Mouse (Mus musculus) C2C12 (cell line): Measurements from ENCODE around the gene Psmd2. TPM values are rescaled to one million over a fixed set of nuclear protein-coding genes. Genes with fewer than 3 reads are reported as not detected.
A peak's percentile ranks its signal among the peaks of the same experiment; 100 is the strongest.

Experiments used
- H3K27me3 ChIP-seq: one replicate; pipeline ENCODE4 v1.6.1; 2011; ENCODE audit not compliant: control insufficient read depth, insufficient read depth, insufficient read length
- H3K36me3 ChIP-seq: one replicate; pipeline ENCODE4 v1.6.1; 2011; ENCODE audit not compliant: control insufficient read depth, insufficient read depth
- H3K4me3 ChIP-seq: one replicate; pipeline ENCODE4 v1.5.1; 2011; ENCODE audit warnings: mild to moderate bottlenecking, control low read depth; ENCODE audit not compliant: poor library complexity, insufficient read depth, severe bottlenecking
- H3K79me2 ChIP-seq: one replicate; pipeline ENCODE4 v1.6.1; 2011; ENCODE audit not compliant: control insufficient read depth, insufficient read depth
- H3K79me3 ChIP-seq: one replicate; pipeline ENCODE4 v1.6.1; 2011; ENCODE audit warnings: low read depth, control low read depth
- H3ac ChIP-seq: one replicate; pipeline ENCODE3; 2011; ENCODE audit warnings: low read depth; ENCODE audit not compliant: control insufficient read depth, insufficient read length
- CEBPB ChIP-seq: IDR thresholded peaks from one replicate; pipeline ENCODE4 v1.6.1; 2011; ENCODE audit warnings: low read depth, mild to moderate bottlenecking, control low read depth, moderate library complexity
- CTCF ChIP-seq: IDR thresholded peaks from one replicate; pipeline ENCODE4 v1.5.1; 2011; ENCODE audit not compliant: control insufficient read depth, insufficient read depth, insufficient read length
- FOSL1 ChIP-seq: IDR thresholded peaks from one replicate; pipeline ENCODE4 v1.8.0; 2011; ENCODE audit warnings: mild to moderate bottlenecking, low read length; ENCODE audit not compliant: poor library complexity, insufficient read depth, severe bottlenecking
- MAX ChIP-seq: IDR thresholded peaks from one replicate; pipeline ENCODE4 v1.6.1; 2011; ENCODE audit warnings: mild to moderate bottlenecking, control low read depth
- MYOD1 ChIP-seq: IDR thresholded peaks from one replicate; pipeline ENCODE4 v1.6.1; 2011; ENCODE audit warnings: low read depth; ENCODE audit not compliant: control insufficient read depth, insufficient read length
- MYOG ChIP-seq: IDR thresholded peaks from one replicate; pipeline ENCODE4 v1.6.1; 2011; ENCODE audit not compliant: control insufficient read depth, insufficient read length; ENCODE audit errors: extremely low read depth
- USF1 ChIP-seq: IDR thresholded peaks from one replicate; pipeline ENCODE4 v1.6.1; 2011; ENCODE audit warnings: low read depth, mild to moderate bottlenecking, control low read depth, moderate library complexity
- polyA plus RNA-seq: library from polyadenylated mRNA; unstranded; fragments of >200 nt; fragmentation: generic; extraction: Trizol; gene quantifications from one replicate; pipeline ENCODE4 v1.2.1, GENCODE M21; 2012; ENCODE audit warnings: missing spikeins

Psmd2 gene
- polyA plus RNA-seq, 1 experiment, result 297 TPM

DNA sequence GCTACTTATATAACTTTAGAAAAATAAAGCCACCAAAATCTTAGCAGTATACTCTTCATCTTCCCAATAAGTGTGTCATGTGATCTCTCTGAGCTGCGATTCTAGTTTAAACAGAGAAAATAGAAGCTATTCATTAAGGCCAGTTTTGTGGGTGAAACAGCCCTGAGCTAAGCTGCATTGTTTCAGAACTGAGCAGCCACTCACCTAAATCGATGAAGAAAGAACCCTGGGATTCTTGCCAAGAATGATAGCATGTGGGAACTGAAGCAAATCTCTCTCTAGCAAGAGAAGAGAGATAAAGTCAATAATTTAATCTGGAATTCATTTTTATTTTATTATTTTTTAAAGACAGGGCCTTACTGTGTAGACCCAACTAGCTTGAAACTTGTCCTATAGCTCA is 28.2 kb upstream of the Psmd2 start:
- H3K4me3 ChIP-seq, result no peak overlapping the region
- H3ac ChIP-seq, result no peak overlapping the region
- H3K36me3 ChIP-seq, result peaks cover 5% of the 10 kb centered on the region
- no peaks in the 10 kb centered on the region for H3K79me2 ChIP-seq
- H3K79me3 ChIP-seq, result no peaks in the 10 kb centered on the region
- no peak for TF ChIP-seq CEBPB
- no peak for TF ChIP-seq FOSL1
- no peak for TF ChIP-seq MAX
- TF ChIP-seq USF1, result no peak
- TF ChIP-seq CTCF, result no peak
- TF ChIP-seq MYOD1, result no peak
- no peak for TF ChIP-seq MYOG
- H3K27me3 ChIP-seq, result no peaks in the 10 kb centered on the region

DNA sequence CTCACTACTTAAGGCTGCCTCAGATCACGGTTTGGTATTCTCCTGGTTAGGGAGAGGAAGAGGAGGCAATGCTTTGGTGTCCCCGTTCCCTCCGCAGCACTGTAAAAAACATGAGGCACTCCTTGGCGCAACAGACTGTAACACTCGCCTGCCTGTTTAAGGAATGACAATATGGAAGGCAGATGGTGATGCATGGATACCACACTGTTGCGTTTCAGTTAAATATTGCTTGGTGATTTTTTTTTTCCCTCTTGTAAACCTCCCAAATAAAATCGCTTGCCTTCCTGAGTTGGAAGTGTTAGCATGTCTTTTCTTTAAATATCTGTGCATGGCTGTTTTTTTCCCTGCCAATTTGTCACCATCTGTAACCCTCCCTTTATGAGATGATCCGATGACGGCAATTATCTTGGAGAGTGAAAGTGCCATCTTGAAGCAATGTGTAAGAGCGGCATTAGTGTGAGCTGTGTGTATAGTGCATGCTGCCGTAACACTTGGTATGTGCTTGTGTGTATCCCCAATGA is 22.5 kb upstream of the Psmd2 start:
- H3K79me2 ChIP-seq, result no peaks in the 10 kb centered on the region
- no peak overlapping the region for H3ac ChIP-seq
- H3K36me3 ChIP-seq, result peaks cover 6% of the 10 kb centered on the region
- TF ChIP-seq USF1 (no peak), MAX (no peak), MYOG (no peak), CTCF (no peak), MYOD1 (no peak), CEBPB (no peak), FOSL1 (no peak)
- H3K79me3 ChIP-seq, result no peaks in the 10 kb centered on the region
- H3K4me3 ChIP-seq, result peak overlapping the region; percentile 34
- H3K27me3 ChIP-seq, result no peaks in the 10 kb centered on the region

DNA sequence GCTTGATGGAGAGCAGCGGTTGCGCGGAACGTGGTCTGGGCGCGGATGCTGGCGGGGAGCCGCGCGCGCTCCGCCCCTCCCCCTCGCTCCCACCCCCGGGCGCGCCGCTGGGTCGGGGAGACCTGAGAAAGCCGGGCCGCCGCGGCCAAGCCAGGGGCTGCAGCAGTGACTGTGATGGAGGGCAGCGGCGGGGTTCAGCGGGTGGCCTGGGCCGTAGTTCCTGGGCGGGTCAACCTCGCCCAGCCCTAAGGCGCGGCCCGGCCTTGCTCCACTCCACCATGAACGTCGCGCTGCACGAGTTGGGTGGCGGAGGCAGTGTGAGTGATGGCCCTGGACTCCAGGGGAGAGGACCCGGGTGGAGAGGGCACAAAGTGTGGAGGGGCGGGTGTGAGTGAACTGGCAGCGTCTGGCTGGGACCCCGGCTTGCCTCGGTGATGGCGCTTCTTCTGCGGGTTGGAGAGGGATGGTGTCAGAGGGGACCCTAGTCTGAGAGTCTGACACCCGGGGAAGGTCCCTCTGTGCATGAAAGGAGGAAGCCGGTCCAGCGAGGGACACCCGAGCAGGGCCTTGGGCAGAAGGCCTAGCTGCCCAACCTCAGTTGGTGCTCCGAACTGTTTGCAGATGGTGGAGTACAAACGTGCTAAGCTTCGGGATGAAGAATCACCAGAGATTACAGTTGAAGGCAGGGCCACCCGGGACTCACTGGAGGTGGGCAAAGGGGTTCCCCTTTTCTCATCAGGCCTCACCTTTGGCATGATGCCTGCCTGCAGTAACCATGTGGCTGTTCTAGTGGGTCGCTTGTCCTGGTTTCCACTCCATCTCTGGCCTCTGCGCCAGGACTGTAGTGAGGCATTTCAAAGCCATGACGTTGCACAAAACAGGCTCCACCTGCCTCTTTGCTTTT is 21.5 kb upstream of the Psmd2 start, which contains the start of gene Ece2:
Gene Ece2 (plus strand): TSS at position 98 of the 904 bp plus-strand sequence.
- H3ac ChIP-seq, result peak within 1 kb of the TSS; percentile 86
- H3K79me3 ChIP-seq, result no peaks in the 10 kb centered on the region
- peak; percentile 7 for TF ChIP-seq MAX
- TF ChIP-seq CEBPB, result no peak
- H3K36me3 ChIP-seq, result peaks cover 6% of the 10 kb centered on the region
- peak within 1 kb of the TSS; percentile 34 for H3K4me3 ChIP-seq
- no peaks in the 10 kb centered on the region for H3K79me2 ChIP-seq
- no peaks in the 10 kb centered on the region for H3K27me3 ChIP-seq

DNA sequence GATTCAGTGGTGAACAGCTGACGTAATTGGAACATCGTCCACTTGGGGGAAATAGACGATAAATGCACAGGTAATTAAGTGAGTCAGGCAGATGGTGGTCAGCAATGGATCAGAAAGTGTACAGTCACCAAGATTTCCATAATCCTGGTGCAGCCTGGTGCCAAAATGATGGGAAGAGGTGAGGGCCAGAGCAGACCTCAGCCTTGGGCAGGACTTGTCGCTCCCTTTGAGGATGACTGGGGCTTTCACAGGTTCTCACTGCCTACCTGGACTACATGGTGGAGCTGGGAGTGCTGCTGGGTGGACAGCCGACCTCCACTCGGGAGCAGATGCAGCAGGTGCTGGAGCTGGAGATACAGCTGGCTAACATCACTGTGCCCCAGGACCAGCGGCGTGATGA is 14.0 kb upstream of the Psmd2 start:
- no peaks in the 10 kb centered on the region for H3K79me3 ChIP-seq
- no peak overlapping the region for H3ac ChIP-seq
- no peaks in the 10 kb centered on the region for H3K36me3 ChIP-seq
- no peak overlapping the region for H3K4me3 ChIP-seq
- no peak for TF ChIP-seq MAX
- no peak for TF ChIP-seq MYOD1
- no peak for TF ChIP-seq CTCF
- TF ChIP-seq USF1, result no peak
- no peak for TF ChIP-seq CEBPB
- no peak for TF ChIP-seq FOSL1
- no peak for TF ChIP-seq MYOG
- no peaks in the 10 kb centered on the region for H3K79me2 ChIP-seq
- H3K27me3 ChIP-seq, result no peaks in the 10 kb centered on the region

DNA sequence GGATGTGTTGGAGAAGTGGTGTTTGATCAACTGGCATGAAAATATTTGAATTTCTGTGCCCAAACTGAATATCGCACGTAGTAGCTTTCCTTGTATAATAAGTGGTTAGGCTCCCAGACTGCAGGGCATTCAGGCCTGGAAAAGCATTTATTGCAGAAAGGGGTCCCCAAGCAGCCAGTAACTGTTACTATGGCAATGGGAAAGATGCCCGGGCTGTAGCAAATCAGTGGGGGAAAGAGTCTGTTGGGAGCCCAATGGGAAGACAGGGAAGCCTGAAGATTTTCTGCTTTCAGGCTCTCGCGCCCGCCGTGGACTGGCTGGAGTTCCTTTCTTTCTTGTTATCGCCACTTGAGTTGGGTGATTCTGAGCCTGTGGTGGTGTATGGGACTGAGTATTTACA is 13.1 kb upstream of the Psmd2 start:
- TF ChIP-seq USF1 (no peak), MYOD1 (no peak), CEBPB (no peak)
- no peaks in the 10 kb centered on the region for H3K36me3 ChIP-seq
- H3ac ChIP-seq, result no peak overlapping the region
- H3K4me3 ChIP-seq, result no peak overlapping the region
- H3K27me3 ChIP-seq, result no peaks in the 10 kb centered on the region
- H3K79me2 ChIP-seq, result no peaks in the 10 kb centered on the region
- H3K79me3 ChIP-seq, result no peaks in the 10 kb centered on the region

DNA sequence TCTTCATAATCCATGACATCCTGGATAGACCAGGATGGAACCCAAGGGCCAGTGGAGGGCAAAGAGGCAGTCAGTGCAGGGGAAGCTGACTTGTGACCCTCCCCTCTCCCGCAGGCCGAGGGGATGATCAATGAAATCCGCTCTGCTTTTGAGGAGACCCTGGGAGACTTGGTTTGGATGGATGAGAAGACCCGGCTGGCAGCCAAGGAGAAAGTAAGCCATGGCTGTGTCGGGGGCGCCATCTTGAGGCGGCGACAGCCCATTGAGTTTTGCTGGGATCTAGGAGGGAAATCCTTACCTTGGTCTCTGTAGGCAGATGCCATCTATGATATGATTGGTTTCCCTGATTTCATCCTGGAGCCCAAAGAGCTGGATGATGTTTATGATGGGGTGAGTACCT is 9.3 kb upstream of the Psmd2 start:
- Histone ChIP-seq H3ac (no peak overlapping the region), H3K79me3 (no peaks in the 10 kb centered on the region), H3K27me3 (no peaks in the 10 kb centered on the region), H3K4me3 (no peak overlapping the region), H3K79me2 (no peaks in the 10 kb centered on the region), H3K36me3 (no peaks in the 10 kb centered on the region)
- TF ChIP-seq CTCF (peak; percentile 75), MAX (no peak), CEBPB (no peak), USF1 (no peak)
